Mouse (Mus musculus) bone marrow, adult 2 months (tissue): ENCODE measurements around the gene Pus7.

ENCODE experiments used
- CTCF ChIP-seq: fragments of 200-500 bp; IDR thresholded peaks from 2 replicates; pipeline ENCODE4 v1.5.1; 2011; ENCODE audit warnings: low read length, control low read depth; ENCODE audit not compliant: control insufficient read depth, insufficient read depth
- POLR2A ChIP-seq: fragments of 200-500 bp; IDR thresholded peaks from 2 replicates; pipeline ENCODE4 v1.6.1; 2011; ENCODE audit warnings: low read depth, mild to moderate bottlenecking, control low read depth, low read length, borderline replicate concordance; ENCODE audit not compliant: control insufficient read depth

GRCm38 (mm10) chr5:23755591-23755990 is 27.9 kb downstream of the Pus7 start:
- TF ChIP-seq CTCF: no peak
- TF ChIP-seq POLR2A: no peak
